Mouse (Mus musculus) liver, postnatal 0 days (tissue): ENCODE data around the gene Gm28539. TPM values are rescaled to one million over a fixed set of nuclear protein-coding genes. Genes with fewer than 3 reads are reported as not detected.

Experiments used
- ATAC-seq: fragments of 200-750 bp; cut with Nextera tagmentation; 2 replicates; pipeline ENCODE4 v1.8.0; 2017; ENCODE audit warnings: mild to moderate bottlenecking, moderate library complexity
- DNase-seq: peaks from one replicate; pipeline ENCODE4 v3.0.0-alpha.2; 2016
- H3K27ac ChIP-seq: fragments of 300-500 bp; sonication (generic); 2 replicates; pipeline ENCODE4 v1.5.1; 2014; ENCODE audit warnings: antibody characterized with exemption, moderate library complexity, mild to moderate bottlenecking, low read depth
- H3K27me3 ChIP-seq: fragments of 300-500 bp; sonication (generic); 2 replicates; pipeline ENCODE4 v1.6.1; 2014; ENCODE audit warnings: low read length, control low read depth, mixed read lengths; ENCODE audit not compliant: insufficient read depth
- H3K36me3 ChIP-seq: fragments of 300-500 bp; sonication (generic); replicated peaks from 2 replicates; pipeline ENCODE4 v1.6.1; 2014; ENCODE audit warnings: mild to moderate bottlenecking, control low read depth, low read length, moderate library complexity, mixed read lengths; ENCODE audit not compliant: insufficient read depth
- H3K4me1 ChIP-seq: fragments of 300-500 bp; sonication (generic); 2 replicates; pipeline ENCODE4 v1.6.1; 2014; ENCODE audit warnings: antibody characterized with exemption, mild to moderate bottlenecking, control low read depth; ENCODE audit not compliant: insufficient read depth
- H3K4me2 ChIP-seq: fragments of 300-500 bp; sonication (generic); 2 replicates; pipeline ENCODE4 v1.6.1; 2014; ENCODE audit warnings: low read depth, mild to moderate bottlenecking, low read length, moderate library complexity, mixed read lengths
- H3K4me3 ChIP-seq: fragments of 300-500 bp; sonication (generic); 2 replicates; pipeline ENCODE4 v1.5.1; 2014; ENCODE audit warnings: low read depth, low read length
- H3K9ac ChIP-seq: fragments of 300-500 bp; sonication (generic); replicated peaks from 2 replicates; pipeline ENCODE4 v1.6.1; 2014; ENCODE audit warnings: mild to moderate bottlenecking, moderate library complexity
- H3K9me3 ChIP-seq: fragments of 300-500 bp; sonication (generic); 2 replicates; pipeline ENCODE4 v1.6.1; 2016; ENCODE audit warnings: mild to moderate bottlenecking, control low read depth, low read length, mixed read lengths
- CTCF ChIP-seq: sonication (generic); IDR thresholded peaks from 2 replicates; pipeline ENCODE4 v1.5.1; 2016; ENCODE audit warnings: antibody characterized with exemption, low read depth
- EP300 ChIP-seq: IDR thresholded peaks from 2 replicates; pipeline ENCODE4 v1.6.1; 2016; ENCODE audit warnings: antibody characterized with exemption, low read depth, mild to moderate bottlenecking
- WGBS: fragments of 180-500 bp; shearing (Covaris S2); extraction: QIAGEN DNeasy Blood & Tissue Kit; methylation state at CpG from one replicate; pipeline ENCODE4 v1.1.7; 2014; ENCODE audit not compliant: insufficient replicate concordance; 5-methylcytosine and 5-hydroxymethylcytosine counted together
- polyA plus RNA-seq: library from polyadenylated mRNA; unstranded; fragments of >200 nt; fragmentation: Nextera tagmentation; extraction: Ambion mirVana; gene quantifications from 2 replicates; pipeline ENCODE4 v1.2.1, GENCODE M21; 2015

Gene Gm28539
- polyA plus RNA-seq, 1 experiment from 2014 or later, result not detected

DNA sequence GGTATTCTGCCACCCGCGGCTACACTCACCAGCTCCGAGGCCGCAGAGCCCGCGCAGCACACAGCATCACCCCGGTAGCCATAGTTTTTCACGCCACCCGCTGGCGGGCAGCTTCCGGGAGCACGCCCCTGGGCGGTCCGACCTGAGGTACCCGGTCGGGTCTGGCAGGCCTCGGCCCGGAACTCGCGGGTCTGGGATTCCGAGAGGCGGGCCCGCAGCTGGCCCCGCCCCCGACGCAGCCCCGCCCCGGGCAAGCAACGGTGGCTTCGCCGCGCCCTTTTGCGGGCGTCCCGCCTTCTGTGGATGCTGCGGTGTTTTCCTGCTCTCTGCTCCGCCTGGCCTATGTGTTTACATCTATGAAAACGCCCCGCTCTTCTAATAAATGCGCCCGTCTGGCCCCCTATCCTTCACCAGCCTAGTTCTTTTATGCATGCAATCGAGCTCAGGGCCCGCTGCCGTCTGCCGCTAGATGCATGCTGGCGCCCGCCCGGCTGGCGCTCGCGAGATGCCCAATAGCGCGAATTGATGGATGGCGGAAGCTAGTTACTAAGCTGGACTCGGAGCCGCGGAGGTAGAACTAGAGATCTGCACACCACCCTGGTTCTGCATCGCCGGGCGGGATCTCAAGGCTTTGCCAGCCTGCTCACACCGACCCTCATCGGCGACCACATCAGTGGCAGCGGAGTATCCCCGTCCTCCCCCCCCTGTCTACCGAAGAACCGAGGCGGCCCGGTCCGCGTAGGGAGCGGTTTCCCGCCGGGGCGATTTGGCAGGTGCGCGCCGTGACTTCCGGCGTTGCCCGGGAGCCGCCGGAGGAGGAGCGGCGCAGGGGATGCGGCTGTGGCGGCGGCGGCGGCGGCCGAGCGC lies 40.3 kb downstream of the Gm28539 start, which contains the start of the genes Mrpl40 and Hira:
TSS of gene Mrpl40 (minus strand) at position 421 of the 867 bp plus-strand sequence.
TSS of gene Hira (plus strand) at position 596 of the 867 bp plus-strand sequence.
- DNase-seq (peak; percentile 98), ATAC-seq (peak; percentile 93)
- H3K4me1 ChIP-seq, result peaks cover 34% of the 10 kb centered on the region
- peak within 1 kb of the TSS; percentile 77 for H3K4me3 ChIP-seq
- under 1% methylated on average over 83 of the region's 93 CpGs for WGBS
- peak within 1 kb of the TSS; percentile 98 for H3K4me2 ChIP-seq
- H3K27me3 ChIP-seq, result no peaks in the 10 kb centered on the region
- peak within 1 kb of the TSS; percentile 97 for H3K27ac ChIP-seq
- H3K36me3 ChIP-seq, result peaks cover 33% of the 10 kb centered on the region
- TF ChIP-seq CTCF (no peak), EP300 (0 out of 2 replicates have a peak, but pooled peaks have one; percentile 18)
- peak within 1 kb of the TSS; percentile 95 for H3K9ac ChIP-seq
- H3K9me3 ChIP-seq, result no peaks in the 10 kb centered on the region

DNA sequence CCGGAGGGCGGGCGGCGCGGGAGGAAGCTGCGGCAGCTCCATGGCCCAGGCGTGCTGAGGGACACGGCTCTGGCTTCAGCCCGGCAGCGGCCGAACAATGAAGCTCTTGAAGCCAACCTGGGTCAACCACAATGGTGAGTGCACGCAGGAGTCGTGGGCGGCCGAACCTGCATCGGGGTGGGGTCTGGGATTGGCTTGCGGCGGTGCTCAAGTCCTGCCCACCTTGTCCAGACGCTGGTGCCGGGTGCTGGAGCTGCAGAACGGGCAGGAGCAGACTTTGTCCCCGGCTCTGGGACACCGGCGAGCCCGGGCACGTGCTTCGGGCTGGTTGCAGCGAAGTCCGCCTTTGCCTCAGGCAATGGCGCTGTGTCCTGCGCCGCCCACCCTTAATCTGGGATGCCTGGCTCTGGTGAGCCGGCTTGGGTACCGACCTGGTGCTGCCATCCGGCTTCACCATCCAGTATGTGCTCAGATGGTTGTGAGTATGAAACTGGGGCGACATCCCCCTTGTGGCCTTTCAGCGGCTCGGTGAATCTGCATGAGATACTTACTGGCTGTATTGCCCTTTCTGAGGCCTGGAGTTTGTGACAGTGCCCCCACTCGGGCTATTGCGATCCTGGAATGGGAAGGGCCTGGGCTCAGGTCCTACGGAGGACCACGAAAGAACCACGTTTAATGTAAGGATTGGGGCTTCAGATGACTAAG lies 41.2 kb downstream of the Gm28539 start:
- H3K36me3 ChIP-seq, result peaks cover 35% of the 10 kb centered on the region
- no peaks in the 10 kb centered on the region for H3K9me3 ChIP-seq
- DNase-seq (peak; percentile 72), ATAC-seq (peak; percentile 22)
- H3K27me3 ChIP-seq, result no peaks in the 10 kb centered on the region
- H3K4me3 ChIP-seq, result peak overlapping the region; percentile 77
- H3K9ac ChIP-seq, result peak overlapping the region; percentile 95
- peak overlapping the region; percentile 98 for H3K4me2 ChIP-seq
- peak overlapping the region; percentile 97 for H3K27ac ChIP-seq
- peak; percentile 64 for TF ChIP-seq CTCF
- TF ChIP-seq EP300, result no peak
- under 1% methylated on average over 37 of the region's 43 CpGs for WGBS
- H3K4me1 ChIP-seq, result peaks cover 34% of the 10 kb centered on the region

DNA sequence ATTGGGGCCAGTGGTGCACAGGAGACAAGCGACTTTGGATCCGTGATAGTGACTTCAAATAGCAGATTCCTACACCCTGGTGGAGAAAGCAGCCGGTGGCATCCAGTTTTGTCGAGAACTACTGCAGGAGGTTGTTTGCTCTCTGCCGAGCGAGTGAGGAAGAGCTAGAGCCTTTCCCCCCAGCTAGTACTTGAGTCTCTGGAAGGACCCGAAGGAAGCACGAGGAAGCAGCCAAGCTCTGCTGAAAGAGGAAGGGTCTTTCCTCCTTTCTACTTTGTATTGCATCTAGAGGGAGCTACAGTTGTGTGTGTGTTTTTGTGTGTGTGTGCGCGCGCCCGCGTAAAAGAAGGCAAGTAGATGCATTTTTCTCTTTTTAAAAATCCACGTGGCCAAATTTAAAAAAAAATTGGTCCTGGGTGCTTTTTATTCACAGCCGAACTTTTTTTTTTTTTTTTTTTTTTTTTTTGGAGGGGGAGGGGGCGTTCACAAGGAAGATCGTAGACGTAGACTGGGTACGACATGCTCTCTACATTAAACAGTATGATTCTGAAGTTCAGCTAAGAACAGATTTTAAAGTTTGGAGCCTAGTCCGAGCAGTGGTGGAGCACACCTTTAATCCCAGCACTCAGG lies 41.8 kb downstream of the Gm28539 start:
- ATAC-seq (no peak), DNase-seq (no peak)
- peaks cover 34% of the 10 kb centered on the region for H3K4me1 ChIP-seq
- peak overlapping the region; percentile 98 for H3K4me2 ChIP-seq
- peak overlapping the region; percentile 97 for H3K27ac ChIP-seq
- no peaks in the 10 kb centered on the region for H3K9me3 ChIP-seq
- peak overlapping the region; percentile 77 for H3K4me3 ChIP-seq
- no peaks in the 10 kb centered on the region for H3K27me3 ChIP-seq
- peaks cover 30% of the 10 kb centered on the region for H3K36me3 ChIP-seq
- peak overlapping the region; percentile 95 for H3K9ac ChIP-seq
- TF ChIP-seq CTCF, result no peak; the same call in 1 of the 2 replicates
- WGBS, result 19% methylated on average over 20 of the region's 20 CpGs

DNA sequence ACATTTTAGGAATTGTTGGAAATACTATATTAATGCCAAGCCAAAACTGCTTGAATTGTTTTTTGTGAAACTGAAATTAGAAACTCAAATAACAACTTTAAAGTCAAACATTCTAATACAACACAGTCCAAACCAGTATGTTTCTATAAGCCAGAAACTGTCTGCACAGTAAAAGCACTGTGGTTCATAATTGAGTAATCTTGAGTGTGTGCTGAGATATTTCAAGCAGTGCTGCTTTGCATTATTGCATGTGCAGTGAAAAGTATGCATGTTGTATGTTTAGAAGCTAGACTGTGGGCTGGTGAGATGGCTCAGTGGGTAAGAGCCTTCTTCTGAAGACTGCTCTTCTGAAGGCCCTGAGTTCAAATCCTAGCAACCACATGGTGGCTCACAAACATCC lies 47.7 kb downstream of the Gm28539 start:
- ATAC-seq (no peak), DNase-seq (no peak)
- H3K4me3 ChIP-seq, result no peak overlapping the region
- H3K4me1 ChIP-seq, result peaks cover 16% of the 10 kb centered on the region
- no peaks in the 10 kb centered on the region for H3K9me3 ChIP-seq
- H3K27me3 ChIP-seq, result no peaks in the 10 kb centered on the region
- no peak overlapping the region for H3K4me2 ChIP-seq
- no peak for TF ChIP-seq EP300
- no peak for TF ChIP-seq CTCF
- H3K36me3 ChIP-seq, result peaks cover 14% of the 10 kb centered on the region; the same call in 1 of the 2 replicates
- H3K27ac ChIP-seq, result no peak overlapping the region
- no peak overlapping the region for H3K9ac ChIP-seq

DNA sequence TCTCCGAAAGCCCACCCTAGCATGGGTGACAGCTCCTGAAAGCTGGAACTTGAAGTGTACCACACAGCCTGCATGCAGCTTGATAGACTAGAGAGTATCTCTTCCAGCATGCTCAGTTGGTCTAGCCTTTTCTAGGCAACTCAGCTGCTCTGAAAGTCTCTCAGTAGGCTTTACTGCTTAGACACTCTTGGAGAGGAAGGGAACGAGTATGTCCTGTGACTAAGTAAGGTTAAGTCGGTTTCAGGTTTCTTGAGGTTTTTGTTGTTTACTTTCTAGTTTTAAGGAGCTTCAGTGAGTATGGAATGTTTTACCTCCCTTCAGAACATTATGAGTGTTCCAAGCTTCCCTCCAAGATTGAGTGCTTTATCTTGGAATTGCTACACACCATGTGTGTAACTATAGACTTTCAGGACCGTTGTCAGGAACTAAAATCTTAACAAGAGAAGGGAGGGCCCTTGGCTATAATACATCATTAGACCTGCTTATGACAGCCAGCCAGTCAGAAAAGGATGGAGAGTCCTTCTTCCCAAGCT lies 57.5 kb downstream of the Gm28539 start:
- WGBS, result 76% methylated on average over 4 of the region's 4 CpGs
- ATAC-seq (no peak), DNase-seq (no peak)
- Histone ChIP-seq H3K9me3 (no peaks in the 10 kb centered on the region), H3K9ac (no peak overlapping the region), H3K4me2 (no peak overlapping the region), H3K4me1 (peaks cover 7% of the 10 kb centered on the region; the same call in 1 of the 2 replicates), H3K36me3 (peaks cover 30% of the 10 kb centered on the region), H3K4me3 (no peak overlapping the region), H3K27ac (no peak overlapping the region), H3K27me3 (no peaks in the 10 kb centered on the region)
- no peak for TF ChIP-seq CTCF
- TF ChIP-seq EP300, result no peak

DNA sequence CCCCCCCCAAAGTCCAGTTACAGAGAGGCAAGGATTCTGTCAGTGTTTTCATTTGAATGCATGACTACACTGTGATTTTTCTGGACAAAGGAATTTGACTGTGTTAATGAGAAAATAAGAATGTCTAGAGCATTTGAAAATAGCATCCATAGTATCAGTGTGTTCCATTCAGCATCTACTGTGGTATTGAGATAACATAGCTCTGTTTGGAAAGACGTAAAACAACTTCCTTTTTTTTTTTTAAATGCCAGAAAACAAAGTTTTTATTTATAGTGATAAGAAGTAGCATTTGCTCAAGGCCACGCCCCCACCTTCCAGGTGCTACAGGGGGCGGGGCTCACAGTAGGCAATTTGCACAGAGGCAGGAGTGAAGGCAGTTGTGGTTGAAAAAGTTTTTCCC lies 58.9 kb downstream of the Gm28539 start:
- Histone ChIP-seq H3K27ac (no peak overlapping the region), H3K4me2 (no peak overlapping the region), H3K4me1 (peaks cover 7% of the 10 kb centered on the region; the same call in 1 of the 2 replicates), H3K9ac (no peak overlapping the region), H3K9me3 (no peaks in the 10 kb centered on the region), H3K27me3 (no peaks in the 10 kb centered on the region), H3K36me3 (peaks cover 43% of the 10 kb centered on the region), H3K4me3 (no peak overlapping the region)
- DNase-seq, result no peak
- no peak for ATAC-seq
- 60% methylated on average over 3 of the region's 3 CpGs for WGBS
- TF ChIP-seq EP300, result no peak
